Mouse (Mus musculus) kidney, postnatal 36 days (tissue): ENCODE data around the gene Kat2a.
A peak's percentile ranks its signal among the peaks of the same experiment; 100 is the strongest.

ENCODE experiments used
- DNase-seq, 2 experiments: peaks; one replicate each; pipeline ENCODE4 v3.0.0; 2021 to 2022; ENCODE audit warnings: mixed read lengths in 2 of 2

Kat2a gene

DNA sequence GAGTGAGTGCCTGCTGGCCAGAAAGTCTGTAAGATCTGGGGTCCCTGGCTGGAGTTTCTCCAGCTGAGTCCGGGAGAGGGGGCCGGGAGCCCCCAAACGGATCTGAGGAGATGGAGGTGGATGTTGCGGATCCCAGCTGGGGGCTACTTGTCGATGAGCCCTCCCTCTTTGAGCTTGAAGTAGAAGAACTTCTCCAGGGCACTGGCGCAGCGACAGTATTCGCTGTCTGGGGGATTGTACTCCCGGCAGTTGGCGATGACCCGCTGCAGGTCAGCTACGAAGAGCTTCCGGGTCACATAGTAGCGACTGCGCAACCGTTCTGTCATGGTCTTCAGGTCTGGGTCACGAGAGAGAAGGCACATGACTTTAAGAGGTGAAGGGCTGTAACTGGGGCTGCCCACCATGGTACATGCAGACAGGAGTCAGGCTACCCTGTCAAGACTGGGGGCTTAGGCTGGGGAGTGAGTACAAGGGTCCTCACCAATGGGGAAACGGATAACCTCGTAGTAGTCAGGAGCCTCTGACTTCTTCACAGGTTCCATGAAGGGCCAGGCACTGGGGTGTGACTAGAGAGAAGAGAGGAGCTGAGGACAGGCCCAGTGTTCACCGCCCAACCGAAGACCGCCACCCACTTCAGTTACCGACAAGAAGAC lies 7.0 kb downstream of the Kat2a start:
- no peak for DNase-seq

DNA sequence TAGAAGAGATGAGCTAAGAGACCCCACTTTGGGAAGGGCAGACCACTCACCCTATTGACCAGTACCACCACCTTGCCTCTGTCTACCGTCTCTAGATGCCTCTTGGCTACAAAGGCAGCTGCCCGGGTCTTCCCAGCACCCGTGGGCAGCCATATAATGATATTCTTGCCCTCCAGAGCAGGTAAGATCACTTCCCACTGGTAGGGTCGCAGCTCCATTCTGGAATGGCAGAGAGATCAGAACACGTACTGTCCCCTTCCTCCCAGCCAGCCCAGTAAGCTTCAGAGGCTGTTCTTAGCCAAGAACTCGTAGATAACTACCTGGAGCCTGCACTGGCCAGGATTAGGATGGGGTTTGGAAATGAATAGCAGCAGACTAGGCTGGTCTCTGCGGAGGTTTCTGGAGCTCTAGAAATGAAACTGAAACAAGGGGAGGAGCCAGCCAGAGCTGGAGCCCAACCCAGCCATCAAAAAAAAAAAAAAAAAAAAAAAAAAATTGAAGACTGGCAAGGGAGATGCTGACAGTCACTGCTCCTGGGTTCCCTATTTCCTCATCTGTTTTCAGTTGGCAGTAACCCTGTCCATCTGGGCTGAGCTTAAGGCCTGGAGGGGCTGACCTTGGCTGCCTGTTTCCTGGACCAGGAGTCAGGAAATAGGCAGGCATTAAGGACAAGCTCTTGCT lies 8.3 kb downstream of the Kat2a start, which contains the start of gene Dhx58:
Dhx58 (minus strand) TSS at position 421 of the 681 bp plus-strand sequence.
- DNase-seq = peak in 1 of 2 experiments; percentile 36

DNA sequence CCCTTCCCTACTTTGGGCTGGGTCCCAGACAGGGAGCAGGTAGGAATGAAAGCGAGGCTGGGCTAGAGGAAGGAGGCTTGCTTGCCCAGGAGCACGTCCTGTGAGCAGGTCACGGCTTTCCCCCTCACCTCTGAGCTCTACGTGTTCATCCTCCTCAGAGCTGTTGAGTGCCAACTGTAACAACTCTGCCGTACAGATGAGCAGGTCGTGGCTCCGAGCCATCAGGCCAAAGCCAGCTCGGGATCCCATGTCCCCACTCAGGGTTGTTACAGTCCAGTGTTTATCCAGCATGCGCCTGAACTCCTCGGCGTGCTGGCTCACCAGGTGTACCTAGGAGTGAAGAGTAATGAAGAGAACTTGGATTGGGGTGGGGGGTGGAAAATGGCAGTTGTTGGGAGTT lies 8.9 kb downstream of the Kat2a start:
- DNase-seq = peak; percentile 74 to 75

DNA sequence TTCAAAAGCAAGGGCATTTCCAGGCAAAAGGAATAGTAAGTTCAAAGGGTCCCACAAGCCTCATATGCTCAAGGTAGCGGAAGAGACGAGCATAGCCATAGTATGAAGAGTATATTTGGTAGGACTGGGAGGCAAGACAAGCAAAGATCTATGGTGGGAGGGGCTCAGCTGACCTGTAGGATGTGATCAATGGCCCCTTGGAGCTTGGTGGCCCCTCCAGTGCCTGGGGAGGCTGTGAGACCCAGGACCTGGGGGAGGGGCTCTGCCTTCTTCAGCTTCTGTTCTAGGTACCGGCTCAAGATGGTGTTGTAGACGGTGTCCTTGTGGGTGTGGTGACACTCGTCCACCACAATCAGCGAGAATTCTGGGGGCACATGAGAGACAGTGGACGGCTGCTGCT lies 9.4 kb downstream of the Kat2a start:
- DNase-seq = no peak

- DNase-seq = peak; percentile 65 to 74
Observed at GRCm38 (mm10) chr11:100702081-100702851, 10.0 kb downstream of the Kat2a start.

GRCm38 (mm10) chr11:100701301-100701700 lies 11.0 kb downstream of the Kat2a start:
- peak; percentile 43 to 73 for DNase-seq

GRCm38 (mm10) chr11:100700710-100701109 lies 11.6 kb downstream of the Kat2a start:
- DNase-seq = no peak

- DNase-seq = no peak
Observed at GRCm38 (mm10) chr11:100697921-100698320, 14.3 kb downstream of the Kat2a start.

DNA sequence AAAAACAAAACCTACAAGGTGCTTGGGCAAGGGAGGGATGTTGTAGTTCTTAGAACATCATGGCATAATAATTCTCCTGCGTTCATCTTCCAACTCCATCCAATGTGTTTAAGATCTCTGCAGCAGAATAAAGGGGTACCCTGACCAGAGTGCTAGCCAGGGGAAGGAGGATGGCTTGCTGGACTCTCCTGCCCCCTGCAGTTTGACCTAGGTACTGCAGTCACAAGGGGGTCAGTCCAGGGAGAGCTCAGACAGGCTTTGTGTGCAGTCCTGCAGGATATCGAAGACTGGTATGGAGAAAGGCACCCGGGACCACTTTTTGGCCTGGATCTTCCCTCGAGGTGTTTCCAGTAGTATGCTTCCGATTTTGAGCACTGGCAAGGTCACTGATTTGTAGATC lies 17.3 kb downstream of the Kat2a start:
- peak; percentile 61 to 88 for DNase-seq

DNA sequence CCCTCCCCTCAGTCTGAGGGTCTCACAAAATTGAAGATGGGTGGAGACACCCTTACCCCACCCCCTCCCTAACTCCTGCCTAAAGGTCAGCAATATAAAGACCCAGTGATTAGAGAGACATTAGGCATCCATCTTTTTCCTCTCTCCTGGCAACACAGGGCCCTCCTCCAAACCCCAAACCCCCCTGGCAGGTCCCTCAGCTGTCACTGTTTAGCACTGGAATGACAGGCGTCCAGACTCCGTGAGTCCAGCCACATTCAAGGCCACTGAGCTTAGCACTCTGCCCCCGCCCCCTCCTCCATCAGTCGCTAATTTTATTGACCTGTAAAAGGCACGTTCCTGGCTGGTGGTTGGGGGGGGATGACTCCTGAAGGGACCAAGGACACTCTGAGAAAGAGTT lies 19.1 kb downstream of the Kat2a start:
- no peak for DNase-seq

DNA sequence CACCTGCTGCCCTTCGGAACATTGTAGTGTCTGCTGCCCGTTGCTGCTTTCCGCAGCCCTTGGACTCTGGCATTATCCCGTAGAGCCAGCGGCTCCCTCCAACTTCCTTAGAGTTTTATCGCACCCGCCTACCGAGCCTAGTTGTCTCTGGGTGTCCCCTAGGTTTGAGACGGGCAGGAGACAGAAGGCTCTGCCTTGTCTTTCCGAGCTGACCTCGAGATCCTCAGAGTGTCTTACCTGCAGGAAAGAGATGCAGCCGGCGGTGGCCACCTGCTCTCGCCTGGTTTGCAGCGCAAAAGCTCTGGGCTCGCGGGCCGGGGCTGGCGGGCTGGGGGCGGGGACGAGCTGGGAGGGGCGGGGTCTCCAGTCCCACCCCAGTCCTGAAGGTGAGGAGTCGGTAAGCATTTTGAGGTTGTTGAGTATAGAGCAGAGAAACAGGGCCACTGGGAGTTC lies 20.1 kb downstream of the Kat2a start, which contains the start of gene Zfp385c:
Zfp385c (minus strand) TSS at position 292 of the 453 bp plus-strand sequence.
- DNase-seq = peak; percentile 20 to 53

DNA sequence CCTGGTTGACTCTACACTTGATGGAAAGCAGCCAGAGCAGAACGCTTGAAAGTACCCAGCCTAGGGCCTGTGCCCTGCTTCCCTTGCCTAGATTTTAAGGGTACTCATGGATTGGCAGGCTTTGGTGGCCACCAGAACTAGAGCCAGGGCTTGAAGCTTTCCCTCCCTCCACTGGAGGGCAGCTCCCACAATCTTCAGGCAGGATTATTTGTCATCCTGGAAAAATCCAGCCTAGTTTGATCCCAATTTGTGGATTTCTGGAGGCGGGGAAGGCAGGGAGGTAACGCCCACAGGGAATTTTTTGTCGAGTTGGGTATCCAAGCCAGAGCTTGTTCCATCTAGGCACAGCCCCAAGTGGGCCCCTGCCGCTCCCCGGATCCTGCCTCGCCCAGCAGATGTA lies 21.9 kb downstream of the Kat2a start:
- DNase-seq = no peak

DNA sequence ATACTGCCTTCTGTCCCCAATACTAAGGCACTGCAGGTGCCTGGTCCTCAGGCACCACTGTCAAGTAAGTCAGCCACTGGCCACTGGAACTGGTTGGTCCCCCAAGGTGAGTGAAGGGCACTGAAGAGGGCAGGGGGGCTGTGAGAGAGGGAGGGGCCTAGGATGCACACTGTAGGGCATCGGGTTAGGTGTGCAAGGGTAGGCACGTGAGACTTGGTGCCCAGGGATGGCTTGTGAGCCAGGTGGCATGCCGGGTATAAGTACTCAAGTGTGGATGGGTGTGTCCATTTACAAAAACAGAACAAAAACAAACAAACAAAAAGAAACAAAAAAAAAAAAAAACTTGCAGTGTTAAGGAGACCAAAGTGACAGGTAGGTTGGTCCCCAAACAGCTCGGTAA lies 23.8 kb downstream of the Kat2a start:
- DNase-seq = no peak

- DNase-seq = no peak
Observed at GRCm38 (mm10) chr11:100687265-100687664, 25.0 kb downstream of the Kat2a start.

GRCm38 (mm10) chr11:100685371-100685770 lies 26.9 kb downstream of the Kat2a start:
- DNase-seq = no peak

DNA sequence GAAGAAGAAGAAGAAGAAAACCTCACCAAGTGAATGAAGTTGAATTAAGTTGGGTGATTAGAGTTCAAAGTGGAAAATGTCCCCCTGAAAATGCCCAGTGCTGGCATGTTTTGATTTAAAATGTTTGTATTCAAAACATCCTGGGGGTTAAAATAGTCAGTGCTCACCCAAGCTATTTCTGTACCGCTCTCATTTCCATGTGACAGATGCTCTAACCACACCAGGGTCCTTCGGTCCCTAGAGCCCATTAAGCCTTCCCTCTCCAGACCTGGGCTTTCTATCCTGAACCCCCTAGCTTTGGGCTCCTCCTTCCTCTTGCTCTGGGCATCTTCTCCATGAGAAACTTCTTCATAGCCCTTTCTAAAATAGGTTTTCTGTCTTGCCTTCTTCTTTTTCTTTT lies 28.2 kb downstream of the Kat2a start:
- no peak for DNase-seq

GRCm38 (mm10) chr11:100682526-100682925 lies 29.7 kb downstream of the Kat2a start:
- no peak for DNase-seq

DNA sequence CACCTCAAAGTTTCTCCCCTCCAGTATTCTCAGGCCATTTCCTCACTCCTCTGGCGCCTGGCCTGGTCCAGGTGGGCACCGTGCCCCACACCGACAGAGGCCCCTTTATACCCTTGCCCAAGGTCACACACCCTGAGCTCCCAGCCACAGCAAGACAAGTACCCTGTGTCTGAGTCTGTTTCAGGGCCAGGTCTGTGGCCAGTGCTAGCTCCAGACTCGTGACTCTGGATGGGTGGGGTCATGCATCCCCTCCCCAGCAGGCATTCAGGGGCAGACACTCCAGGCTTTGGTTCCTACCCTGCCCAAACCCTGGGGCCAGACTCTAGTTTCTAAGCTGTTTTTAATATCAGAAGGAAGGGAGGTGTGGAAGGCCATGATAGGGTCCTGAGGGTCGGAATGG lies 30.4 kb downstream of the Kat2a start:
- no peak for DNase-seq

DNA sequence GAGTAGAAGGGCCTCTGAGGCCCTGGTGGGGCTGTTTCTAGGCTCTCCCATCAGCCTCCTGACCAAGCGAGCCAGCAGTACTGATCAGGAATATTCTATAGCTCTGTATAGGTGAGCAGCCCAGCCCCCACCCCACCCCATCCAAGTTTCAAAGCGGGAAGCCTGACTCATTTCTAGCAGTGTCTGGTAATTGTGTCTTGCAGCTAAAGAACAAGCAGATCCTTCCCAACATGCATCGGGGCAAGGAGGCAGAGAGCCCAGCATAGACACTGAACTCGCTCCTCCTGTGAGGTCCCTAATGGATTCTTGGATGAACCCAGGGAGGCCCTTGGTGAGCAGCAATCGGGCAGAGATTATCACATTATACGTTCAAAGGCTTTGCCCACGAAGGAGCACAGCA lies 34.5 kb downstream of the Kat2a start:
- DNase-seq = no peak

GRCm38 (mm10) chr11:100673169-100673568 lies 39.1 kb downstream of the Kat2a start:
- DNase-seq = peak in 1 of 2 experiments; percentile 40

- DNase-seq = no peak
Observed at GRCm38 (mm10) chr11:100671956-100672355, 40.3 kb downstream of the Kat2a start.

DNA sequence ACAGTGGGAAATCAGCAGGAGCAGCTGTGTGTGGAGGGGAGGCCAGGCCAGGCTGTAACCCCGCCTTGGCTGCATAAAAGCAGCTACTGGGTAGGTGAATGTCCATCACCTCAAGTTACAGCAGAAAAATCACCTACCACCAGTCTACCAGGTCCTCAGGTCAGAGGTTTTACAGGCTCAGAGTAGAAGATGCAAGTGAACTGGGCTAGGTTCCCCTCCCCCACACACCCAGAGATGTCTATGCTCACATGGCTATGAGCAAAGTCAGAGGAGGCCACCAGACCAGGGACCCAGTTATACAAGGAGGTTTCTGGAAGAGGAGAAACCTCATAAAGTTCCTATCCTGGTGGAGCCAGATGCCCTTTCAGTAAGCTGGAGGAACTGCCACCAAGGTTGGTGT lies 41.2 kb downstream of the Kat2a start:
- no peak for DNase-seq

- no peak for DNase-seq
Observed at GRCm38 (mm10) chr11:100659806-100660205, 52.5 kb downstream of the Kat2a start.

DNA sequence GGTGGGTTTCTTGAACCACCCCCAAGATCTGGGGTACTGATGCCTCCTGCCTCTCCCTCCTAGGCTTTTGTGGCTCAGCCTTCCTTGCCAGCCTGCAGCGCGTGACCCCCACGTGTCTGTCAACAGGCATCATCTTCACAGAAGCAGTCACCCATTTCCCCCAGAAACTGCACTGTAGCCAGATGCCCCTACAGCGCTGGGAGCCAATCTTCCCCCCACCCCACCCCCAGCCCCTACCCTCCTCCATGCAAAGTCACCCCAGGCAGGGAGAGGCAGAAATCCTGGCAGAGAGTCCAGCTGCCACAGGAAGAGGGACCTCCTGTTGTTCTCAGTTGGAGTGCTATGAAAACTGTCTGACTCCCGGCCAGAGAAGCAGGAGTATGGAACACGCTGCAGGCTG lies 55.8 kb downstream of the Kat2a start:
- DNase-seq = no peak
